Mouse (Mus musculus) heart, postnatal 14 days (tissue): ENCODE results near the gene Pin1. TPM values are rescaled to one million over a fixed set of nuclear protein-coding genes. Genes with fewer than 3 reads are reported as not detected.
"Not testable (repeated sequence)": the region's sequence is repeated elsewhere in the genome, so short reads cannot be mapped to it uniquely, and the experiment has no call there.

ENCODE experiments used
- DNase-seq, 2 experiments: peaks; one replicate each; pipeline ENCODE4 v3.0.0; 2021 to 2022
- intact Hi-C: fragments of 180-260 bp; cut with DNase I; formaldehyde crosslinking; loops from one replicate; pipeline ENCODE4 v1.15.1; 2025
- long read RNA-seq, 2 experiments: library from polyadenylated mRNA; stranded (forward); transcript quantifications; one replicate each; pipeline ENCODE4 v2.0.0; 2021
- total RNA-seq, 2 experiments: library from RNA; stranded (reverse); gene quantifications; 2 replicates each; pipeline ENCODE4 v1.2.3; 2021

Gene Pin1
- total RNA-seq: 10 to 100 TPM; 17.7 to 17.8 TPM
- long read RNA-seq, experiment 1, transcript Pin1-201 (4 exons, 3,843 nt): major isoform, 146 of 150 reads
- long read RNA-seq, experiment 1, partial matches to known transcripts: 1 of 150 reads
- long read RNA-seq, experiment 1, other reads (novel, unspliced or antisense): 3 of 150 reads
- long read RNA-seq, experiment 2, transcript Pin1-201 (4 exons, 3,843 nt): major isoform, 105 of 109 reads
- long read RNA-seq, experiment 2, partial matches to known transcripts: 2 of 109 reads
- long read RNA-seq, experiment 2, other reads (novel, unspliced or antisense): 2 of 109 reads

DNA sequence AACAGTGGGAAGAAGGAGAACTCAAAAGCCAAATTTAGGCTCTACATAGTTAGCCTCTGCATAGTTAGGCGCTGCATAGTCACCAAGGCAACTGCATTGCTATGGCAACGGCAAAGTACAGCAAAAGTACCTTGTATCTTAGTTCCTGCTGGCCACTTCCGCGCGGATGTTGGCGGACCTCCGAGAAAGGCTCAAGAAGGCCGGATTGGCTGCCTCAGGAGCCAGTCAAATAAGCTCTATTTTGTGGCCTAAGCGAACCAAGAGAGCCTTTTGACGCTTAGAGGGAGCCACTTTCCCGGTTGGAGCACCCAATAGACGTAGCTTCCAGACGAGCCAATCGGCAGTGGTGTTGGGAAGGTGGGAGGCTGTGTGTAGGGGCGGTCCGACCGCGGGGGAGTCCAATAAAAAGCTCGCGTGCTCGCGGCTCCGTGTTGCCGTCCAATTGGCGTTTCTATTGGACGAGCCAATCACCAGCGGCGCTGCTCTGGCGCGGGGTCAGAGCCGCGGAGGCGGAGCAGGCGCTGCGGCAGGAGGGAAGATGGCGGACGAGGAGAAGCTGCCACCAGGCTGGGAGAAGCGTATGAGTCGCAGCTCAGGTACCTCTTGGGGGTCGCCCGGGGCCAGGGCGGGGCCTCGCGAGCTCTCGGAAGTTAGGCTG, at the start of gene Pin1:
Gene Pin1 (plus strand): TSS at position 494 of the 658 bp plus-strand sequence.
- intact Hi-C loops: no loop called here
- DNase-seq: peak; percentile 96 to 97

DNA sequence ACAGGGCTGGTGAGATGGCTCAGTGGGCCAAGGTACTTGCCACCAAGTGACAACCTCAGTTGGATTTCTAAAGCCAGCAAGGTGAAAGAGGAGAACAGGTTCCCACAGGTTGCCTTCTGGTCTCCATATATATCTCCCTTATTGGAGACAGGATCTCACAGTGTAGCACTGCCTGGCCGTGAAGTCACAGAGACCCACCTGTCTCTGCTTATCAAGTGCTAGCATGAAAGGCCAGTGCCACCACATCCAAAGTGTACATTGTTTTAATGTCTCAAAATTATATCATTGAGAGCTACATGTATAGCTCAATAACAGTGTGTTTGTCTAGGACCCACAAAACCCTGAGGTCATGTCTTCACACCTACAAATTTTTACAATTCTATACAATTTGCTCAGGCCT, 45.6 kb upstream of the Pin1 start:
- no peak for DNase-seq
- intact Hi-C loops: no loop called here

DNA sequence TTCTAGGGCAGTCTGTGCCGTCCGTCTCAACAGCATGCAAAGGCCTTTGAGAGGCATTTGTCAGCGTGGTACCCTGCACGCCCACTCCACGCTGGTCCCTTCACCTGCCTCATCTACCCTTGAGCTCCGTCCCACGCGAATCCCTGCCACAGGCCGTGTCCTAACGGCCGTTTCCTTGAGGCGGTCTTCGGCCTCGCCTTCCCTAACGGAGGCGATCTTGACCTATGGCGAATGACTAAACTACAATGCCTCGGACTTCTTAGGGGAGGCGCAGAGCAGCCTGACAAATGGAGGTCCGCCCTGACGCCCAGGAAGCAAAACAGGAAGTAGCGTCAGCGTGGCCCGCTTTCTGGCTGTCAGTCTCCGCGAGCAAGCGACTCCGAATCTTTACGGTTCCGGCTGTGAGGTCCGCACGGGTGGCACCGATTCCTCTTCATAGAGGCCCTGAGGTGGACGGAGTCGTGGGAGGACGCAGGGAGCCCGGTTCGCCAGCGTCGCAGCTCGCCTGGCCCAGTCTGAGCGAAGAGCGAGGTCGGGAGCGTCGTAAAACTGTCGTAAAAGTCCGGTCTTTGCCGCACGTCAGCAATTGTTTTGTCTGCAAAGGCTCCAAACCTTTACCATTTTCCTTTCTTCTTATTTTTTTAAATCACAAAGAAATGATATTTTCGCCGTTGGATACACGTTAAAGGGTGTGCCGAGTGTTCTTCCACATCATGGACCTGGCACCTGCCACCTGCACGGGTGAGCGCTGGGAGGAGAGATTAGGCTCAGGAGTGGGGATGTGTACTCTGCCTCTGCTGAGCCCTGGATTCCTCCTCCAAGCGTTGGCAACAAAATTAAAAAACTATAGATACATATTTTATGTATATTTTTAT, 44.6 kb upstream of the Pin1 start:
- DNase-seq: peak; percentile 84 to 87
- intact Hi-C loops: no loop called here

DNA sequence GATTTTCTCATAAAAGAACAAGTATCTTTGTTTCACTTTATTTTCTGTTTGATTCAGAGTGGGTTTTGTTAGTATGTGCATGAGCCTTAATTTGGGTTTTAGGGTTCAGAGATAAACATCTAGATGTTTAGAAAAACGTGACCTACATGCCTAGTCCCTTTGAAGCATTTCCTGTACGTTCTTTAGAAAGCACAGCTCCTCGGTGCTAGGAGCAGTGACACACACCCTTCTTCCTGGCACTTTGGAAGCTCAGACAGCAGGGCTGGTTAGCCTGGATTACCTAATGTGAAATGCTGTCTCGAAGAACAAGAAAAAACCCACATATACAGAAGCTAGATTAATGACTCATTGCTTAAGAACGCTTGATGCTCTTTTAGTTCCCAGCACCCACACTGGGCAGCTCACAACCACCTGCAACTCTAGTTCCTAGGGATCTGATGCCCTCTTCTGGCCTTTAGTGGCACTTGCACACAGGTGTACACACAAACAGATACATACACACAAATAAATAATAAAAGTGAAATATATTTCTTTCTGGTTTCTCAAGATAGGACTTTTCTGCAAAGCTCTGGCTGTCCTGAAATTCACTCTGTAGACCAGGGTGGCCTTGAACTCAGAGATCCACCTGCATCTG, 41.9 kb upstream of the Pin1 start:
- DNase-seq: no peak

DNA sequence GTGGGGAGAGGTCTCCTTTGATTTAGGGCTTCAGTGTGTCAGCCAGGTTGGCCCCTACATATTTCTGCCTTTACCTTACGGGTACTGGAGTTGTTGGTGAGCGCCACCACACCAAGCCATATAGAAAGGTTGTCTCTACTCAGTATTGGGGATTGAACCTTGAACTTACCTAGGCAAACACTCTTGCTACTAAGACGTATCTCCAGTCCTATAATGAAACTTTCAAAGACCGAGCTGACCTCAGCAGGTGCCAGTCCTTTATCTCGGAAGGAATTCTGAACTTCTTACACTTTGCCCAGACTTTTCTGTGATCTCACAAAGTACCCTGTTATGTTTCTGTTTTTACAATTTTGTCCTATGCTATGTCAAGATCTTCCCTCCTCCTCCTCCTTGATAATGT, 39.9 kb upstream of the Pin1 start:
- no peak for DNase-seq
- intact Hi-C loops: no loop called here

More for the DNA sequence above, 41.9 kb upstream of the Pin1 start:
- intact Hi-C loops: no loop called here

DNA sequence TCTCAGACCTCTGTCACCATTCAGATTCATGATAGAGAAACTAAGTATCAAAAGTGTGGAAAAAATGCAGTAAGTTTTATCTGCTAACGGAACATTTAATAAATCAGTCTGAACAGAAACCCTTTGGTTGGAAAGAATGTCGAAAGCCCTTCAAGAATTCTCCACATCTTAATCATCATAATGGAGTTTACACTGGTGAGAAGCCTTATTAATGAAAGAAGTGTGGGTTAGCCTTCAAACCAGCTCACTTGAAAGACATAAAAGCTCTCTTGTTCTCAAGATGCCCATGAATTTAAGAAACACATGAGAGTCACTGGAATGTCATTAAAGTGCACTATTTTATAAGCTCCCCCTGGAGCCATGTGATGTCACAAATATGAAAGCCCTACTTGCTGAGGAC, 35.2 kb upstream of the Pin1 start:
- intact Hi-C loops: no loop called here

DNA sequence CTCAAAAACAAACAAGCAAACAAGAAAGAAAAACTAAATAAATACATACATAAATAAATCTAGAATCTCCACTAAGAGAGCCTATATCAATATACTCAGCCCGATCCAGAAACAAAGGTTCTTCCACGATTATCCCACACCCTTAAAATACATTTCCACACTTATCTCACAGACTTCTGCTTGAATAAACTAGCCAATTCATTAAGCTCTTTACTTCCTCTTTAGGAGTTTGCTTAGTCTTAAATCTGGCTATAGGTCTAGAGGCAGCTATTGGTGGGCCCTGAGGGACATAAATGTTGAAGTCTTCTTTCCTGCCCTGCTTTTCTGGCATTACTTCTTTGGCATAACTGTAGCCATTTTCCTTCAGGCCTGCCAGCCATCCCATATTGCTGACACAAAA, 20.6 kb upstream of the Pin1 start:
- no peak for DNase-seq
- intact Hi-C loops: no loop called here

More for the DNA sequence above, 35.2 kb upstream of the Pin1 start:
- no peak for DNase-seq

DNA sequence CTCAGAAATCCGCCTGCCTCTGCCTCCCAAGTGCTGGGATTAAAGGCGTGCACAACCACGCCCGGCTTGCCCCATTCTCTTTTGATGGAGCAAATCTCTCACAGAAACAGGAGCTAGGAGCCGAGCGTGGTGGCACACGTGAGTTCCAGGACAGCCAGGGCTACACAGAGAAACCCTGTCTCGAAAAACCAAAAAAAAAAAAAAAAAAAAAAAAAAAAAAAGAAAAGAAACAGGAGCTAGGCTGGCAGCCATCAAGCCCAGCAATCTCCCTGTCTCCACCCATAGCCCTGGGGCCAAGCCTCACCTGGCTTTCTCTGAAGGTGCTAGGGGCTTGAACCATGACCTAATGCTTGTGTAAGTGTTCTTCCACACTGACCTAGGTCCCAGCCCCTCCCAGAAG, 16.2 kb upstream of the Pin1 start:
- DNase-seq, intact Hi-C loops: not testable (repeated sequence)

DNA sequence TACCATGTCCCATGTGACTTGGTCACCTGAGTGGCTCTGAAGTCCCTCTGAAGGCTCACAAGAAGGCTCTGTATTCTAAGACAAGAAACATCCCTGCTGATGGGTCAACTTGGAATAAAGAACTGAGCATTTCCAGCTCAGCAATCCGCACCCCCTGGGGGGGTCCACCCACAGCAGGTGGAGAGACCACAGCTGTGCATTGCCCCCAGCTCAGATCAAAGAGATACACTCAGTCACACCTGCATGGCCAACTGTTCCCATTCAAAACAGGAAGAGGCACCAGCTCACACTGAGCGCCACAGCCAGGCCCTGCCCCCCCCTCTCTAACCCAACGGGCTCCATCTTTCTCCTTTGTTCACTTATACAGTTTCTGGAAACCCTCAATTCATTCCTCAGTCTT, 15.6 kb upstream of the Pin1 start:
- intact Hi-C loops: no loop called here

DNA sequence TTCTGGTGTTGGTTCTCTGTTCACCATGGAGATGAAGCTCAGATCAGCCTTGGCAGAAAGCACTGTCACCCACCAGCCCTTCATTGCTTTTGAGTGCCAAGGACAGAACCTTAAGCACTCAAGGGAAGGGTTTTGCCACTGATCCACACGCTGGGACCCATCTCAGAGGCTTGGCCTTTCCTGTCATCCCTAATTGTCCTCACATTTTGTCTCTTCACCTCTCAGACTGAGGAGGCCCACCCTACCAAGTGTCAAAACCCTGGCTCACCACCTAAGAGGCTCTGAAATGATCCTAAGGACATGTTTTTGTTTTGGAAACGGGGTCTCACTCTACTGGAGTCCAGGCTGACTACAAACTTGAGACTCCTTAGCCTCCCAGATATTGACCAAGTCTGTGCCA, 15.1 kb upstream of the Pin1 start:
- intact Hi-C loops: no loop called here
- no peak for DNase-seq

More for the DNA sequence above, 15.6 kb upstream of the Pin1 start:
- DNase-seq: no peak

DNA sequence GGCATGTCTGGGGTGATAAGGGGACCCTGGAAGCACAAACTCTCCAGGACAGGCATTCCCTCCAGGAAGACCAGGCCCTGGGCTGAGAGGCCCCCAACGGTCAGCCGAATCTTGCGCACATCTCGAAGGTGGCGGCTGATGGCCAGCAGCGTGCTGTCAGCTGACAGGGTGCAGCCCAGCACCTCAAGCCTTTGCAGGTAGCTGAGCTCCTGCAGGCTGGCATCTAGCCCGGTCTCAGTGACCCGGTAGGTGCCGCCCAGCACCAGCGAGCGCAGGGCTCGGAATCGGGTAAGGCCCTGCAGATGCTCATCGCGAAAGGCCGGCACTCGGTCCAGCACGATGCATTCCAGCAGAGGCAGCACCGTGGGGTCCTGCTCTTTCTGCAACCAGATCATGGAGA, 13.3 kb upstream of the Pin1 start:
- DNase-seq: no peak
- intact Hi-C loops: no loop called here

DNA sequence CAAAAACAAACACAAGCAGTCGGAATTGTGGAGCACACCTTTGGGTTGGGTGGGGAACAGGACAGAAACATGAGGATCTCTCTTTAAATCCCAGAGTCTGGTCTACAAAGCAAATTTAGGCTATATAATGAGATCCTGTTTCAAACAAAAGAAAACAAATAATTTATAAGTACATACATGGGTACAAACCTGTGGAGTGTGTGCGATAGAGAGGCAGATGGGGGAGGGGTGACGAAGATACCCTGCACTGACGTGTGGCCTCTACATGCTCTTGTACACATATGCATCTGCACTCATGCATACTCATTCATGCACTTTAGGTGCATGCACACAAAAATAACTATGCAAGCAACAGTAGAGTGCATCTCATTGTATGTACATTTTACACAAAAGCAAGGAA, 12.4 kb upstream of the Pin1 start:
- intact Hi-C loops: no loop called here
- DNase-seq: no peak

DNA sequence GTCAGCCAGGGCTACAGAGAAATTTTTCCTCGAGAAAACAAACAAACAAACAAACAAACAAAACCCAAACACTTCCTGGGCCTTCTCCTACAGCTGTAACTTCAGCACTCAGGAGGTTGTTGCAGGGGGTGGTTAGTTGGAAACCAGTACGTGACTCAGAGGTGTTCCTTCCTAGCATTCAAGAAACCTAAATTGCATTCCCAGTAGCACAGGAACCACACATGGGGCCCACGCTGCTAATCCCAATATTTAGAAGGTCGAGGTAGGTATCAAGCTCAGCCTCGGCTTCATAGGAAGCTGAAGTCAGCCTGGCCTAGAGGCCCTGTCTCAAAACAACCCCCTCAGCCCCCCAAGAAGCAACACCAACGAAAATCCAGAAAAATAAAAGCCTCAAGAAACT, 10.4 kb upstream of the Pin1 start:
- intact Hi-C loops: loop anchor here (10.0 kb wide), 1 partner anchor 177 kb away; the partner anchor contains the start of gene Zfp26

DNA sequence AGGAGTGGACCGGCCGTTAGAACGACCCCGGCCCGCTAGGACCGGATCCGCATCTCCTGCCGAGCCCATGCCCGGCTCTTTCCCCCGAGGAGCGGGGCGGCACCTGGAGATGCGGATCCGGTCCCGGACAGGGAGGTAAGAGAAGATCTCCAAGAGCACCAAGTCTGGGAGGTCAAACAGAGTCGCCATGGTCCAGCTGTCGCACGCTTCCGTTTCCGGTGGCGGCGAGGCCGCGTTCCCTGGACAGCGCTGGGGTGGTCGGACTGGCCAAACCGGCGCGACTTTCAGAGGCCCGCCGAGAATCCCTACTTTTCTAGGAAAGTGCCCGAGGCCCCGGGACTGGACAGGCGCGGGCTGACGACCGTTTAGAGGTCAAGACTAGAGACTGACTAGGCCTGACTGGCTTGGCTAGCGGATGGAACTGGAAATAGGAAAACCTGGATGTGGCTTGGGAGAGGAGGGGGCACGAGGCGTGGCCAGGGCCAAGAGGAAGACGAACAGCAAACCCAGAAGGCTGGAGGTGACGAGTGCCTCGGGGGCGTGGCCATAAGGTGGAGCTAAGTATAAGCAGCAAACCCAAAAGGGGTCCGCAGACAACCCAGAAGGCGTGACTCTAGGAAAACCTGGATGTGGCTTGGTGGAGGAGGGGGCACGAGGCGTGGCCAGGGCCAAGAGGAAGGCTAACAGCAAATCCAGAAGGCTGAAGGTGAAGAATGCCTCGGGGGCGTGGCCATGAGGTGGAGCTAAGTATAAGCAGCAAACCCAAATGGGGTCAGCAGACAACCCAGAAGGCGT, 9.6 kb upstream of the Pin1 start, which contains the start of gene Ubl5:
Gene Ubl5 (plus strand): TSS at position 778 of the 795 bp plus-strand sequence.
- peak; percentile 80 to 87 for DNase-seq
- intact Hi-C loops: loop anchor here (10.0 kb wide), 1 partner anchor 177 kb away; the partner anchor contains the start of gene Zfp26

More for the DNA sequence above, 10.4 kb upstream of the Pin1 start:
- DNase-seq: no peak

DNA sequence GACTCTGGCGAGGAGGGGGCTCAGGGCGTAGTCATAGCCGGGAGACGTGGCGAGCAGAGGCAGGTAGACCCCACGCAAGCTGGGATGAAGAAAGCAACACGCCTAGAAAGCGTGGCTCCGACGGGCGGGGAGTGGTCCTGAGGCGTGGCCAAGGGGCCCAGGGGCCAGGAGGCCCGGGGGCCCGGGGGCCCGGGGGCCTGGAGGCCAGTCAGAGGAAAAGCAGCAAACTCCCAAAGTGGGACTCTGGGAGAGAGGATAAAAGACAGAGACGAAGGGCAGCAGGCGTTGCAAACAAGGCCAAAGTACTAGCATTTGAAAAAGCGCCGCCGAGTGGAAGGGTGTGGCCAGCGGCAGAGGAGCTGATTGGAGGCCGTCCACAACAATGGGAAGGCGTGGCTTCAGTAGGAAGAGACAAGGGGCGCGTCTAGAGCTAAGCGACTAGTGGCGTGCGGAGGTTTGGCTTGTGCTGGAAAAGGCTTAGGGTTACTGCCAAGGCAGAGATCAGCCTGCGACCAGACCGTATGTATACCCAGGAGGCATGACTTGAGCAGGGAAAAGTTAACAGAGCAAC, 8.9 kb upstream of the Pin1 start:
- intact Hi-C loops: loop anchor here (10.0 kb wide), 1 partner anchor 178 kb away; the partner anchor contains the start of gene Zfp26
- peak; percentile 83 to 89 for DNase-seq

DNA sequence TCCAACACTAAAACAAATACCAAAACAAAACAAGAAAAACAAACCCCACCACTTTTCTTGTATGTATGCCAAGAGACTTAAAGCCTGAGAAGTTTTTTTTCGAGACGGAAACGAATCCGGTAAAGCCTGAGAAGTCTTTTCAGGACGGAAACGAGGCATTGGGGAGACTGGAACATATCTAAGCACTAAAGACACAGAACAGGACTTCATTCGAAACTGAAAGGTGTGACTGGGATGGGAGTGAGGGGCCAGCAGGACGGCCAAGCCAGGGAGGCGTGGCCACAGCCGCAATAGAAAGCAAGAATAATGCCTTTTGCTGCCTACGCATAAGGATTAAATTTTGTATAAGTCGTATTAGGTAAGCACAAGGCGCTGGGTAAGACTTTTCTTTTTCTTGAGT, 8.1 kb upstream of the Pin1 start:
- DNase-seq: no peak
- intact Hi-C loops: loop anchor here (2.0 to 10.0 kb wide), 2 partner anchors 63 to 179 kb away; partner anchors contain the start of genes Zfp26 and Zfp846

DNA sequence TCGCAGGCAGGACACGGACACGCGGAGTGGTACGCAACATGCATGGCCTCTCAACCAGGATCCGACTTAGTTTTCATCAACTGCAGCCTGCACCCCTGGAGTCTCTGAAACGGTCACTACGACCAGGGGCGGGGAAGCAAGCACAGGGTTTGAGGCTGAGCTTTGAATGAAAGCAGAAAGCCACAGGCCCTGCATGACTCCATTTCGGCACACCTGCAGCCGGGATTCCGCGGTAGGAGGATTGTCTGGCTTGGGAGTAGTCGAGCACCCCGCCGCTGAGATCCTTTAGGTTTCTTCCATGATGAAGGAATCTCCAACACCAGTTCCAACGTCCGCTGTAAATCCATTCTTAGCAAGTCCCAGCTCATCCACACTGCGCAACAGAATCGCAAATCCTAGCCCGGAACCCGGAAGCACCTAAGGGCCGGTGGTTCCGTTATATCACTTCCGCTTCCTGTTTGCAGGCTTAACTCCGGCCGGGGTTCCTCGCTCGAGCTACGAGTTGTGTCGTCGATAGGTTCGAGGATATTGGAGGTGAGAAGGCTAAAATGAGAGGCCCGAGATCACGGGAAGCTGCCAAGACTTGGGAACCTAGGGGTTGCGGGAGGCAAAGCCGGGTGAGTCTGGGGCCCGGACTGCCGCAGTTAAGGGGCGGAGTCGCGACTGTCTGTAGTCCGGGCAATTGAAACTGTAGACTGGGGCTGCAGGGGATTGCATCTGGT, 7.4 kb upstream of the Pin1 start, which contains the start of gene Fbxl12:
Gene Fbxl12 (minus strand): TSS at position 408 of the 722 bp plus-strand sequence.
- intact Hi-C loops: loop anchor here (2.0 to 10.0 kb wide), 2 partner anchors 64 to 180 kb away; partner anchors contain the start of genes Zfp26 and Zfp846
- DNase-seq: peak; percentile 69 to 79

DNA sequence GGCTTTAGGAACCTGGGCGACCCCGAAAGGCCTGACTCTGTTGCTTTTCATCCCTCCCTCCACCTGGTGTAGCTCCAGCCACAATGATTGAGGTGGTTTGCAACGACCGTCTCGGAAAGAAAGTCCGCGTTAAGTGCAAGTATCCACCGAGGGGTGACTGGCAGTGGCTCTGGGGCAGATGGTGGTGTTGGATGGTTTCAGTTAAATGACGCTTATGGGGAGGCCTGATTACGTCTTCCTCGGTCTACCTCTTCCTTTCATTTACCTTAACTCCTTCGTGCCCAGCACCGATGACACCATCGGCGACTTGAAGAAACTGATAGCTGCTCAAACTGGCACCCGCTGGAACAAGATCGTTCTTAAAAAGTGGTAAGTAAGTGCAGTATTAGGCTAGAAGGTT, 6.8 kb upstream of the Pin1 start:
- DNase-seq: no peak

More for the DNA sequence above, 6.8 kb upstream of the Pin1 start:
- intact Hi-C loops: loop anchor here (2.0 to 10.0 kb wide), 2 partner anchors 64 to 180 kb away; partner anchors contain the start of genes Zfp26 and Zfp846
